Mouse (Mus musculus) skeletal muscle tissue, adult 2 months (tissue): ENCODE data around the gene Capn5.
A peak's percentile ranks its signal among the peaks of the same experiment; 100 is the strongest.

ENCODE experiments used
- DNase-seq: peaks from one replicate; pipeline ENCODE4 v3.0.0-alpha.2; 2012; ENCODE audit warnings: low read depth, low spot score

Capn5 gene

DNA sequence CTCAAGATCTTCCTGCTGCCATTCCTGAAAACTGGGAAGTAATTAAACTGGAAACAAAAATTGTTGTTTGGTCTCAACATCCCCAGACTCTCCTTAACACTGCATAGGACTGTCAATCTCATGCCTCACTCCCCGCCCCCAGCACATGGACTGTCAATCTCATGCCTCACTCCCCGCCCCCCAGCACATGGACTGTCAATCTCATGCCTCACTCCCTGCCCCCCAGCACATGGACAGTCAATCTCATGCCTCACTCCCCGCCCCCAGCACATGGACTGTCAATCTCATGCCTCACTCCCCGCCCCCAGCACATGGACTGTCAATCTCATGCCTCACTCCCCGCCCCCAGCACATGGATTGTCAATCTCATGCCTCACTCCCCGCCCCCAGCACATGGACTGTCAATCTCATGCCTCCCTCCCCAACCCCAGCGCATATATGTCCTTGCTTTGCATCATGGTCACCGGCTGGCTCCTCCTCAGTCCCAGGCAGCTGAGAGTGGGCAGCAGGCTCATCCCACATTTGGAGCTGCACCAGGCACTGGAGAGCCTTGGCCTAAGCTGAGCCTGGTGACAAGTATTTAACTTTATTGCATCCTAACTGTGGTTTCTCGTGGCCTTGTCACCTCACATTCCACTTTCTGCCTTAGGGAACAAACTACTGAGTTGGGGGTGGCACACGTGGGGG, 29.2 kb downstream of the Capn5 start:
- no peak for DNase-seq

GRCm38 (mm10) chr7:98147766-98148165, 30.3 kb downstream of the Capn5 start:
- DNase-seq: no peak

- DNase-seq: no peak
Observed at GRCm38 (mm10) chr7:98146447-98146845, 31.6 kb downstream of the Capn5 start.

DNA sequence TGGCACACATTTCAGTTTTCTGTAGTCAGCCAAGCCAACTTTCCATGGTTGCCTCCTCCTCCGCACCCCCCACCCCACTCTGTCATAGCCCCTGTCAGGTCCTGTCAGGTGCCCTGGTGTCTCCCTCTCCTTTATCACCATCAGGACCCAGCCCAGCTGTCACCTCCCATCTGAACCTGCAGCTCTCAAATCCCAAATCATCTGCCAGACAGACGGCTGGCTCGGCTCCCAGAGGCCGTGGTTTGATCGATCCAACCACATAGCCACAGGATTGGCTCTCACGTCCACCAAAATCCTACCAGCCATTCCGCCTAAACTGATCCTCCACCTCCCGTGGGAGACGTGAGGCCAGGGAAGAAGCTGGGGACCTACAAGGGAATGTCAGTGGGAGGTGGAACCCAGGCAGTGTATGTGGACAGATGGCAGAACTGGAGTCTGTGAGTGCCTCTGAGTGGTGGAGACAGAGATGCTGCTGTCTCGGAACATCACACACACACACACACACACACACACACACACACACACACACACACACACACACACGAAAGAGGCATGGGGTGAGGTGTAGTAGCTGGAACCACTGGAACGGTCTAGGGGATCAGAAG, 32.1 kb downstream of the Capn5 start:
- DNase-seq: no peak

DNA sequence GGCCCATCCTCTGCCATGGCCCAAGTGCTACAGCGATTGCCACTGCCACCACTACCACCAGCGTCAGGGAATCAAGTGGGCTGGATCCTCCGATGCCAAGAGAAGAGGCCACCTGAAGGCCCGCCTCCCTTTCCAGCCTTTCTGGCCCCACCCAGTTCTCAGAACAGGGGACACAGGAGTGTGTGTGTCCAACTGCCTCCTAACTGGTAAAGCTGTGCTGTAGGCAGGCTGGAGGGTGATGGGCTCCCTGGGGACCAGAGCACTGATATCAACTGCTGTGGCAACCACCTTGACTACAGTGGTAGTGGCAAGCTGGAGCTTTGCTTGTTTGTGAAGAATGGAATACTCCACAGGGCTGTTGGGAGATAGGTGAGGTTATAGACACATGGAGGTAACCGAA, 32.7 kb downstream of the Capn5 start, which contains the start of gene Omp:
TSS of gene Omp (minus strand) at position 101 of the 400 bp plus-strand sequence.
- DNase-seq: no peak

DNA sequence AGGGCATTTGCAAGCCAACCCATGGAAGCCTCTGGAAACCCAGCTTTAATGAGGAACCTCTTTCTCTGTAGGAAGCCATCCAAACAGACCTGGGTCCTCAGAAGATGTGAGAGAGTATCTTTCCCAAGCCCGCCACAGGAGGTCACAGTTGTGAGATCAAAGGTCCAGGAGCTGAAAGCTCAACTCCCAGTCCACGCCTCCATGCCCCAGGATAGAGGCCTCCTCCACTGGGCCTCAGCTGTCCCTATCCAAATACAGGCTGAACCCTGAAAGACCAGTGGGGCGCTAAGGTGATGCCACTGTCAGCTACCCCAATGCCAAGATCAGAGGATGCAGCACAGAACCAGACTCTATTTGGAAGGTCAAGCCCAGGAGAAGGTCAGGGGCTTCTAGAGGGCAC, 35.4 kb downstream of the Capn5 start:
- DNase-seq: no peak

DNA sequence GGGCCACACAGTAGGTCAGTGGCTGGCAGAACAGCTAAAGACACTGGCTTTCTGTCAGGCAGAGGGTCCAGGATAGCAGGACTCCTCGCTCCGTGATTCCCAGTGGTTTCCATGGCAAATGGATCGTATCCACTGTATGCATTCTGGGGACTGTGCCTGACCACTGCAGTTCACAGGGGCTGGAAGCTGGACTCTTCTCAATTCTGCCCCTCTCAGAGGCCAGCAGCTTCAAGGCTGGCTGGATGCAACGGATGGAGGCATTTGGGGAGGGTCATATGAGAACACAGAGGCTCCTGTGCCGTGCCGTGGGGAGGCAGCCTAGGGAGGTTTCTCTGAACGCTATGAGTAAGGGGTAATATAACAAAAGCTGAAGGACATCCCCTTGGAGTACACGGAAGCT, 35.8 kb downstream of the Capn5 start:
- no peak for DNase-seq

GRCm38 (mm10) chr7:98141206-98141605, 36.9 kb downstream of the Capn5 start:
- DNase-seq: no peak

- DNase-seq: no peak
Observed at GRCm38 (mm10) chr7:98140597-98140996, 37.5 kb downstream of the Capn5 start.

DNA sequence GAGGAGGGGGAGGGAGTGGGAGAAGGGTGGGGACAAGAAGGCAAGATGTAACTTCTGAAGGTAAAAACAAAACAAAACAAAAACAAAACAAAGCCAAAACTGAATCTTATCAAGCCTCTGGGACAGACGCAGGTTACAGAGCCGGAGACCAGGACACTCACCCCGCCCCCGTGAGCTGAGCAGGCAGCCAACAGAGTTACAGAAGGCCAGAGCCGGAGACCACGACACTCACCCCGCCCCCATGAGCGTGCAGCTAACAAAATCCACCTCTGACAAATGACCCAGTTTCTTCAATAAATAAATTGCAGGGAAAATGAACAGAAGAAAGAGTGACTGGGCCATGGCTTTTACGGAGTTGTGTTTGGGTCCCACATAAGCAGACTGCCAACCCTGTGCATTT, 38.9 kb downstream of the Capn5 start:
- no peak for DNase-seq

DNA sequence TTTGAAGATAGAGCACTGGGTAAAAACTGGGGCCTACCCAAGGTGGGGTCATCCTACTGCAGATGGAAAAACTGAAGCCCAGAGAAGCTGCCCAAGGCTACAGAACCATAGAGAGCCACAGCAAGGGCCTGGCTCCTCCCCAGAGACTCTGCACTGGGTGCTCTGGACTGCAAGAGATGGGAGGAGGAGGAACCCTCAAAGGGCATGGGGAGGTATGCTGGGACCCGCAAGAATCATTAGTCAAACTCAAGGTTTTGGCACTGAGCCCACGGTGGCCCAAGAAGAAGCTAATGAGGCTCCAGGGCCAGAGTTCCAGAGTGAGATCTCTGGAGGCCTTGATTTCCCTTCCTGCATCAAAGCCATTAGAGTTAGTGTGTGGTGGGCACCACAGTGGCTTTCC, 40.1 kb downstream of the Capn5 start:
- DNase-seq: no peak

GRCm38 (mm10) chr7:98137583-98137982, 40.5 kb downstream of the Capn5 start:
- no peak for DNase-seq

DNA sequence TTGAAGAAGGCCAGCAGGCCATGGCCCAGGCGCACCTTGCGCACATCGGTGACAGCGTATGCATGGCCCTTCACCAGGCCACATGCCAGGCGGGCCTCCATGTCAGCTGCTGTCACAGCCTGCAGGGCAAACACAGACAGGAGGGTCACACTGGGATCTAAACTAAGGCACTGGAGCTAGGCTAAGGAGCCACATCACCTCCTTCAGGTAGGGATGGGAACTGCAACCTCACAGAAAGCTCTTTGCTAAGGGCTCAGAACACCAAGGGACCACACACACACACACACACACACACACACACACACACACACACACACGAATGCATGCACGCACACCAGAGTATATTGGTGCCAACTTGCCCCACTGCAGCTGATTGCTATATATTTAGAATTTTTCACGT, 46.3 kb downstream of the Capn5 start:
- no peak for DNase-seq

- DNase-seq: no peak
Observed at GRCm38 (mm10) chr7:98125473-98125872, 52.6 kb downstream of the Capn5 start.

DNA sequence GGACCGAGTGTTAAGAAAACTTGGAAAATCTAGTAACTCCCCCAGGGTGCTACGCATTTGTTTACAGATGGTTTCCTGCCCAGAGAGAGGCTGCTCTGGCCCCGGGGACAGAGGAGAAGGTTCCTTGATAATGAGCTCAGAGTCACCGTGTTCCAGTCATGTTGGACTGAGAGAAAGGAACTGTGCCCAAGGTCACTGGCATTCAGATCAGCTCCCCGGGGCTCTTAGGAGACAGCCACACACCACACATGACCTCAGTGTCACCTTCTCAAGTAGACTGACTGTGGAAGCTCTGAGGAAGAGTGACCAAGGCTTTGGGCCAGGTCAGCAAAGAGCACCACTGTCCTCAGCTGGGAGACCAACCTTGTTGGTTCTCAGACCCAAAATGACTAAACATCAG, 53.4 kb downstream of the Capn5 start:
- DNase-seq: no peak

GRCm38 (mm10) chr7:98121673-98122072, 56.4 kb downstream of the Capn5 start:
- DNase-seq: no peak

- DNase-seq: no peak
Observed at GRCm38 (mm10) chr7:98121241-98121640, 56.8 kb downstream of the Capn5 start.

DNA sequence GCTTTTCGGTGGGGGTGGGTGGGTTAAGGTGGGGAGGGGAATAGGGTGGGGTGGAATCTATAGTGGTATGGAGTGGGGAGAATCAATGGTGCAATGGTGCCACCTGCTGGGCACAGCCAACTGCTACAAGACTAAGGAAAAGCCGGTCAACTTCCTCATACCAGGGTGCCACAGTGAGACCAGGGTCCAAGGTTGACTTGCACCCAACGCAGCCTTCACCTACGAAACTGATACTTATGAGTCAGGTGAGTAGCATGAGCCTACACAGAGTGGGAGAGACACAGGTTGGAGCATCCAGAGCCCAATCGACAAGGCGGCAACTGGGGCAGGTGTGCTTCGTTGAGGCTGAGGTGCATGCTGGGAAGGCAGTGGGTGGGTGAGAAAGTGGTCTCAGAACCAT, 57.7 kb downstream of the Capn5 start:
- DNase-seq: peak; percentile 40

- no peak for DNase-seq
Observed at GRCm38 (mm10) chr7:98119961-98120232, 58.2 kb downstream of the Capn5 start.

GRCm38 (mm10) chr7:98119179-98119960, 58.7 kb downstream of the Capn5 start, which contains the start of gene Myo7a:
Gene Myo7a, minus strand, starts transcription at chr7:98119524.
- DNase-seq: no peak

DNA sequence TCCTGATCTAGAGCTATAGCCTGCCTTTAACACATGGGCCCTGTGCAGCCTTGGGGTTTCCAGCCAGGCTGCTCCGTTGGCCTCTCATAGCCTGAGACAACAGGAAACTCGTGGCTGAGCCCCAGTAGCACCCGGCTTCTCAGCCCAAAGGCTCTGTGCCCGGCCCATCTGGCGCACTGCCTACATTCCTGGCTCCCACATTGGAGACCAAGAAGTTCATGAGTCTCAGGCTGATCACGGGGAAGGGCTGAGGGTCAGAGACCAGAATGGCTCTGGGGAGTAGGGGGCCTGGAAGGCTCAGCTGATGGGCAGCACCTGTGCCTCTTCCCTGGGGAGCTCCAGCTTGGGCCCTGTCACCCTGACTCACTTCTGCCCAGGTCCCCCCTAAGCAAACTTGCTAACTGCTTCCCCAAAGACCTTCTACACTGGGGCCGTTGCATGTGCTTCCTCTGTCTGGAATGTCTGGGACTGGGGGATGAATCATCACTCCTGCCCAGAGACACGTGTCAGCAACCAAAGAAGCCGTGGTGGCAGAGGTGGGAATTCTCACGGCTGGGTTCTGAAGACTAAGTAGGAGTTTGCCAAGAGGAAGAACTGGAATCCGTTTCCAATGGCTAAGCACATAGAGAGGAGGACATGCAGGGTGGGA, 60.9 kb downstream of the Capn5 start:
- peak; percentile 78 for DNase-seq

DNA sequence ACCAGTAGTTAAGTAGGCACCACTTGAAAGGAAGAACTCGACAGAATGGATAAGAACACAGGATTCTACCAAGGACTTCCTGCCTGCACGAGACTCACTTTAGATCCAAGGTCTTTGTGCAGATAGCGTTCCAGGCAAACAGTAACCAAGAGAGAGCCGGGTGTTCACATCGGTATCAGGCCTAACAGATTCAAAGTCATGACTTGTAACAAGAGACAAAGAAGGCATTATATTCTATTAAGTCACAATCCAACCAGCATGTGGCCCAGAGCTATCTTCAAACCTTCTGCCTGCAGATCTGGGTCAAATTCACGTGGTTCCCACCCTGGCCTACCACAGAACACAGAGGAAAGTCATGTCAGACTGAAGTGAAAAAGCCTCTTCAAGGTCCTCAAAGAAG, 63.4 kb downstream of the Capn5 start:
- no peak for DNase-seq
